Mouse (Mus musculus) forebrain, embryonic 14.5 days (tissue): ENCODE results near the gene Gm15293. TPM values are rescaled to one million over a fixed set of nuclear protein-coding genes. Genes with fewer than 3 reads are reported as not detected.
"Not testable (repeated sequence)": the region's sequence is repeated elsewhere in the genome, so short reads cannot be mapped to it uniquely, and the experiment has no call there.

Experiments
- ATAC-seq: fragments of 200-750 bp; cut with Nextera tagmentation; 2 replicates; pipeline ENCODE4 v1.8.0; 2017; ENCODE audit warnings: mild to moderate bottlenecking, moderate library complexity
- DNase-seq: peaks from one replicate; pipeline ENCODE4 v3.0.0-alpha.2; 2015; ENCODE audit warnings: low spot score
- H3K27ac ChIP-seq: fragments of 300-500 bp; sonication (generic); 2 replicates; pipeline ENCODE4 v1.5.1; 2014; ENCODE audit warnings: low read depth, mild to moderate bottlenecking, control low read depth, low read length, moderate library complexity
- H3K27me3 ChIP-seq: fragments of 300-500 bp; sonication (generic); replicated peaks from 2 replicates; pipeline ENCODE4 v1.6.1; 2014; ENCODE audit warnings: low read length, control low read depth, mixed read lengths; ENCODE audit not compliant: control insufficient read depth, insufficient read depth
- H3K36me3 ChIP-seq: fragments of 300-500 bp; sonication (generic); 2 replicates; pipeline ENCODE4 v1.6.1; 2014; ENCODE audit warnings: low read length, control low read depth; ENCODE audit not compliant: control insufficient read depth, insufficient read depth
- H3K4me1 ChIP-seq: fragments of 300-500 bp; sonication (generic); 2 replicates; pipeline ENCODE4 v1.6.1; 2014; ENCODE audit warnings: antibody characterized with exemption, low read length, control low read depth; ENCODE audit not compliant: control insufficient read depth, insufficient read depth
- H3K4me2 ChIP-seq: fragments of 300-500 bp; sonication (generic); 2 replicates; pipeline ENCODE4 v1.6.1; 2014; ENCODE audit warnings: mild to moderate bottlenecking, control low read depth, low read length
- H3K4me3 ChIP-seq: fragments of 300-500 bp; sonication (generic); 2 replicates; pipeline ENCODE4 v1.5.1; 2014; ENCODE audit warnings: low read depth, low read length, control low read depth
- H3K9ac ChIP-seq: fragments of 300-500 bp; sonication (generic); 2 replicates; pipeline ENCODE4 v1.6.1; 2014; ENCODE audit warnings: mild to moderate bottlenecking, low read length, control low read depth, moderate library complexity
- H3K9me3 ChIP-seq: fragments of 300-500 bp; sonication (generic); replicated peaks from 2 replicates; pipeline ENCODE4 v1.6.1; 2016; ENCODE audit warnings: low read length, control low read depth, mixed read lengths; ENCODE audit not compliant: control insufficient read depth
- WGBS: fragments of 180-500 bp; shearing (Covaris S2); extraction: QIAGEN DNeasy Blood & Tissue Kit; methylation state at CpG from one replicate; pipeline ENCODE4 v1.1.7; 2014; 5-methylcytosine and 5-hydroxymethylcytosine counted together
- polyA plus RNA-seq: library from polyadenylated mRNA; unstranded; fragments of >200 nt; fragmentation: Nextera tagmentation; extraction: Ambion mirVana; gene quantifications from 2 replicates; pipeline ENCODE4 v1.2.1, GENCODE M21; 2014

Gene Gm15293
- not detected in 2 replicates for polyA plus RNA-seq

- not testable (repeated sequence) for H3K4me3 ChIP-seq, H3K9me3 ChIP-seq, DNase-seq, H3K27ac ChIP-seq, H3K36me3 ChIP-seq, H3K9ac ChIP-seq, H3K27me3 ChIP-seq, ATAC-seq, H3K4me2 ChIP-seq, H3K4me1 ChIP-seq
- whole genome bisulfite sequencing = no CpG with 5 or more reads among the region's 1 CpGs
Observed at GRCm38 (mm10) chr8:21201261-21201660, at the start of gene Gm15293. Gene Gm15293, plus strand, starts transcription at chr8:21201561.

- H3K9ac ChIP-seq, DNase-seq, H3K9me3 ChIP-seq, H3K27me3 ChIP-seq, H3K4me1 ChIP-seq, H3K4me3 ChIP-seq, H3K4me2 ChIP-seq, H3K36me3 ChIP-seq, H3K27ac ChIP-seq, ATAC-seq: not testable (repeated sequence)
- no CpG with 5 or more reads among the region's 1 CpGs for WGBS
Observed at GRCm38 (mm10) chr8:21161977-21162376, 39.4 kb upstream of the Gm15293 start, which contains the start of gene Defa22. Gene Defa22, plus strand, starts transcription at chr8:21162277.

GRCm38 (mm10) chr8:21191314-21191713 lies 10.0 kb upstream of the Gm15293 start, which contains the start of gene Defa31:
Gene Defa31, plus strand, starts transcription at chr8:21191614.
- not testable (repeated sequence) for ATAC-seq, H3K36me3 ChIP-seq
- no CpG with 5 or more reads among the region's 1 CpGs for WGBS

More at GRCm38 (mm10) chr8:21191314-21191713, 10.0 kb upstream of the Gm15293 start, which contains the start of gene Defa31:
- not testable (repeated sequence) for H3K4me2 ChIP-seq, H3K9ac ChIP-seq, DNase-seq, H3K9me3 ChIP-seq, H3K27me3 ChIP-seq, H3K4me1 ChIP-seq, H3K27ac ChIP-seq, H3K4me3 ChIP-seq

Other genes with a start within 250 kb of the Gm15293 start
- not detected in 2 replicates for gene Defa21, start 176.0 kb upstream of the Gm15293 start, polyA plus RNA-seq
- not detected in 2 replicates for gene Defa23, start 146.5 kb upstream of the Gm15293 start, polyA plus RNA-seq
- not detected in 2 replicates for gene Defa35, start 136.5 kb upstream of the Gm15293 start, polyA plus RNA-seq
- gene Defa25, start 117.1 kb upstream of the Gm15293 start, polyA plus RNA-seq = not detected in 2 replicates
- not detected in 2 replicates for gene Gm14851, start 105.5 kb upstream of the Gm15293 start, polyA plus RNA-seq
- not detected in 2 replicates for gene Defa30, start 66.9 kb upstream of the Gm15293 start, polyA plus RNA-seq
- not detected in 2 replicates for gene Defa22, start 39.3 kb upstream of the Gm15293 start, polyA plus RNA-seq
- gene Defa31, start 9.9 kb upstream of the Gm15293 start, polyA plus RNA-seq = not detected in 2 replicates
- gene Gm15292, start 48.2 kb downstream of the Gm15293 start, polyA plus RNA-seq = not detected in 2 replicates
- not detected in 2 replicates for gene Defa27, start 114.0 kb downstream of the Gm15293 start, polyA plus RNA-seq
- not detected in 2 replicates for gene Defa29, start 125.5 kb downstream of the Gm15293 start, polyA plus RNA-seq
- gene Defa2, start 177.0 kb downstream of the Gm15293 start, polyA plus RNA-seq = not detected in 2 replicates
- gene Defa33, start 190.2 kb downstream of the Gm15293 start, polyA plus RNA-seq = not detected in 2 replicates
- gene Defa36, start 225.8 kb downstream of the Gm15293 start, polyA plus RNA-seq = not detected in 2 replicates